Mouse (Mus musculus) left cerebral cortex, postnatal 14 days (tissue): ENCODE results near the gene Fat2. TPM values are rescaled to one million over a fixed set of nuclear protein-coding genes. Genes with fewer than 3 reads are reported as not detected.

ENCODE experiments used
- DNase-seq, 2 experiments: peaks; one replicate each; pipeline ENCODE4 v3.0.0; 2021 to 2022; ENCODE audit warnings: low spot score in 2 of 2, mixed read lengths in 1 of 2
- intact Hi-C: fragments of 180-260 bp; cut with DNase I; formaldehyde crosslinking; loops from one replicate; pipeline ENCODE4 v1.15.1; 2025
- total RNA-seq, 2 experiments: library from RNA; stranded (reverse); gene quantifications; 2 replicates each; pipeline ENCODE4 v1.2.3; 2021

Gene Fat2
- total RNA-seq, 2 experiments from 2014 or later = 0.51 to 1.3 TPM

- peak in 1 of 2 experiments; percentile 31 for DNase-seq
- intact Hi-C loops = no loop called here
Observed at GRCm38 (mm10) chr11:55265647-55266046, 70.7 kb downstream of the Fat2 start.

- intact Hi-C loops = no loop called here
- no peak for DNase-seq
Observed at GRCm38 (mm10) chr11:55264318-55264717, 72.0 kb downstream of the Fat2 start.

DNA sequence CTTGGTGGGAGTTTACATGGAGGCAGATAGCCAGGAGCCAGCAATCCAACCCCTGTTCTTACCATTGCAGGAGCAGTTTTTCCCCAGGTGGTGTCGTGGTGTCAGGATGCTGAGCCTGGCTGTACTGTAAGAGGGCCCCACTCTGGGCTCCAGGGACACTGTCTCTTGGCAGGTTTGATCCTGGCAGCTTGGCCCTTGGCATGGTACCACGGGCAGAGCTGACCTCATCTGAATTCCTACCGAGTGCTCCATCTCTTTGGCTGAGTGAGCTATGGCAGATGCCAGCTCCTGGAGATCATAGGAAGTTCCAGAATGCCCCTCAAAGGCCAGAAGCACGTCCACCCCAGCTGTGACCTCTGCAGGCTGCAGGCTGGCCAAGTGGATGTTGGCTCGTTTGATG, 74.4 kb downstream of the Fat2 start:
- intact Hi-C loops = no loop called here
- DNase-seq = peak; percentile 11 to 12

DNA sequence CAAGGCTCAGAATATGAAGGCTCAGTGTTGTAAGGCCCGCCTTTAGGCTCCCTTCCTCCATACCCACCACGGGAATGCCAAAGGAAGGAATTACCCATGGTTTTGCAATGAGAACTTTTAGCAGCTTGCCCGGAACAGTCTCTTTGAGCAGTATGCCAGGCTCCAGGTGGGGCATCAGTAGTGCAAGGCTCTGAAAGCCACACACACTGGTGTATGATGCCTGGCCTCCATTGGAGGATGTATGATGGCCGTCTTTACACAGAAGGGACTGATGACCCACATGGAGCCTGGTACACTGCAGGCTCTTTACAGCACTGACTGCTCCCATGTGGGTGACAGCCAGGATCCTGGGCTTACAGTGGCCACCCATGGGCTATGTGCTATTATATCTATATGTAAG, 75.3 kb downstream of the Fat2 start:
- DNase-seq = no peak
- intact Hi-C loops = no loop called here

DNA sequence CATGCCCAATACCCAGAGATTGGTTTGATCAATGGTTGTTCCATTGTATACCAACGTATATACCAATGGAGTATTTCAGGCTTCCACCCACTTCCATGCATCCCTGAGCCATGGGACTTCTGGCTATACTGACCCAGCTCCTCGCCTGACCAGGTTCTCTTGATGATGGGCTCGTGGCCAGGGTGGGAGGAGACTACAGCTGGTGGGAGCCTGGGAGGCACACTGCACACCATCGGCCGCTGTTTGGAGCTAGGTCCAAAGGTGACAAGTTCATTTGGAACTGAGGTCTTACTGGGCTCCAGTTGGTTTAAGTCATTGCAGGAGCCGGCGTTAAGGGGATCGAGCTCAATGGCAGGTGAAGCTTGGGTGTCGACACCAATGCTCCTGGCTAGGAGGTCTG, 83.0 kb downstream of the Fat2 start:
- DNase-seq = no peak
- intact Hi-C loops = loop anchor here (5.0 to 10.0 kb wide), 2 partner anchors 51 to 131 kb away; partner anchors contain the start of gene Slc36a1

DNA sequence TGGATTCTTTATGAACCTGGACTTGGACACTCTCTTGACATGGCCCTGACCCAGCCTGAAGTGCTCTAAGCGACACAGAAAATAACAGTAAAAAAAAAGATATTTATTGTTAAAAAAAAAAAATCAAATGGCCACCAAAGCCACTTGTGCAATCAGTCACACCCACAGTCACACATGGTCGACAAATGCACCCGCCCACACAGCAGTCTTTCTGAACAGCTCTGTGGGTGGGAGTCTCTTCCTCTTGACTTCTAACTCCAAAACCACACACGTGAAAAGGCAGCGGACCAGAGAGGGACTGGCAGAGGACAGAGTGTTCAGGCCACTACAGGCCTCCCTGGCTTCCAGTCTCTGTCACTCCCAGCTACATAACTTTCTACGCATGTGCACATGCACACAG, 85.8 kb downstream of the Fat2 start:
- intact Hi-C loops = loop anchor here (5.0 to 10.0 kb wide), 2 partner anchors 48 to 134 kb away; partner anchors contain the start of gene Slc36a1
- DNase-seq = peak in 1 of 2 experiments; percentile 13

DNA sequence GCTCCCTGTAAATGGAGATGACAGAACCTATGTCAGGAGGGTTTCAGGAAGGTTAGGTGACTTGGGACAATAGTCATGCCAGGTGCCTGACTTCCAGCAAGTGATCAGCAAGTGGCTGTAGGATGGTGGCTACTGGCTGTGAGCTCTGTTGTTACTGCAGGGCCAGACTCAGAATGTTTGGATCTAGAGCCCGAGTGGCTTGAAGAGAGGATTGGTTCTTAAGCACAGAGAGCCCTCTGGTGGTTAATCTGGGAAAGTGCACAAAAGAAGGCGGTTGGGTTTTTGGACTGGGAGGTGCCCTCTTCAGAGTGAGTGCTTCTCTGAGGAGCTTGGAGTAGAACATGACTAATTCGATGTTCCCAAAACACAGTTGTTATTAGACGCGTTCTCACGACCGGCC, 95.8 kb downstream of the Fat2 start:
- intact Hi-C loops = no loop called here
- DNase-seq = peak; percentile 87 to 88

DNA sequence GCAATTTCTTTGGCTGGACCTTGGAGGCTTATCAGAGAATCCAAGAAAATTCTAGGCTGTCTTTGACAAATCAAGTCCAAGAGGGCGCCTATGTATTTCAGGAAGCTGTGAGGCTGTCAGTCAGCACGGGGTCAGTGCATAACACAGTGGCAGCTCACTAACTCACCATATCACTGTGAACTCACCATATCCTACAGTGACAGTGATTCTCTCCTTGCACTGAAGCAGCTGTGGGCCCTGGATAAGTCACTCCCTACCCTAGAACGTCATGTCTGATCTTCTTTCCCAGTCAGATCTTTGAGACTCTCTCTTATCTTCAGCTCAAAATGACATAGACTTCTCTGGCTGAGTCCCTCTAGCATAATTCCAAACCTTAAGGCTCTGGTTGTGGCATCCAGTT, 96.9 kb downstream of the Fat2 start:
- DNase-seq = no peak
- intact Hi-C loops = loop anchor here (5.0 to 10.0 kb wide), 2 partner anchors 37 to 205 kb away; partner anchors contain the start of gene Slc36a1

- DNase-seq = no peak
- intact Hi-C loops = loop anchor here (5.0 to 10.0 kb wide), 2 partner anchors 35 to 208 kb away; partner anchors contain the start of gene Slc36a1
Observed at GRCm38 (mm10) chr11:55236815-55237214, 99.5 kb downstream of the Fat2 start.

GRCm38 (mm10) chr11:55234791-55235190, 101.6 kb downstream of the Fat2 start:
- intact Hi-C loops = loop anchor here (5.0 to 10.0 kb wide), 2 partner anchors 32 to 210 kb away; partner anchors contain the start of gene Slc36a1
- no peak for DNase-seq

DNA sequence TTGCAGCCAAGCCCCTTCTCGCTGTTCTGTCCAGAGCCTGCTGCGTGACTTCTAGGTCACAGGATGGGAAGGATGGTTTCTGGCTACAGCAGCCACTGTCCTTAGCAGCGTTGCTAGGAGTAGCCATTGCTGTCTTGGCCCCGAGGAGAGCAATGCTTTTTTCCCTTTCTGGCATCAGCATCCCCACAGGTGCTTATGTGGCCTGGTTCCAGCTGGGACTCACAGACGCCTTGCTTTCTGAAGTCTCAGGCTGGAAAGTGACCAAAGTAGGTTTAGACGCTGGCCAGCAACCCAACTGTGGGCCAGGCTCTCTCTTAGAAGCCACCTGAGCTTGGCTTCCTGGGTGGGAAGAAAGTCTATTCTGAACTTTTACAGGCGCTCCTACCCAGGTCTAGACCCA, 102.1 kb downstream of the Fat2 start:
- intact Hi-C loops = loop anchor here (10.0 kb wide), 1 partner anchor 211 kb away; no protein-coding TSS in a partner anchor
- no peak for DNase-seq

DNA sequence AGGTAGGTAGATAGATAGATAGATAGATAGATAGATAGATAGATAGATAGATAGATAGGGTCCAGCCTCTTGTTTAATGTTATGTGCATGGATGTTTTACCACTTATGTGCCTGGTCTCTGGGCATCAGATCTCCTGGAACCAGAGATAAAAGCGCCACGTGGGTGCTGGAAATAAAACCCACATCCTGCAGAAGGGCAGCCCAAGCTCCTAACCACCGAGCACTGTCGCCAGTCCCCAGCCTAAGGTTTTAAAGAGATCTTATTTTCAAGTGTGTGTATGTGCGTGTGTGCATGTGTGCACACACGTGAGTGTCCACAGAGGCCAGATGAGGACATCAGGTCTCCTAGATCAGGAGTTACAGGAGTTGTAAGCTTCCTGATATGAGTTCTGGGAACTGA, 105.3 kb downstream of the Fat2 start:
- intact Hi-C loops = loop anchor here (10.0 kb wide), 1 partner anchor 214 kb away; no protein-coding TSS in a partner anchor
- no peak for DNase-seq

- intact Hi-C loops = no loop called here
- no peak for DNase-seq
Observed at GRCm38 (mm10) chr11:55221306-55221705, 115.1 kb downstream of the Fat2 start.

- no peak for DNase-seq
Observed at GRCm38 (mm10) chr11:55218473-55218872, 117.9 kb downstream of the Fat2 start.

DNA sequence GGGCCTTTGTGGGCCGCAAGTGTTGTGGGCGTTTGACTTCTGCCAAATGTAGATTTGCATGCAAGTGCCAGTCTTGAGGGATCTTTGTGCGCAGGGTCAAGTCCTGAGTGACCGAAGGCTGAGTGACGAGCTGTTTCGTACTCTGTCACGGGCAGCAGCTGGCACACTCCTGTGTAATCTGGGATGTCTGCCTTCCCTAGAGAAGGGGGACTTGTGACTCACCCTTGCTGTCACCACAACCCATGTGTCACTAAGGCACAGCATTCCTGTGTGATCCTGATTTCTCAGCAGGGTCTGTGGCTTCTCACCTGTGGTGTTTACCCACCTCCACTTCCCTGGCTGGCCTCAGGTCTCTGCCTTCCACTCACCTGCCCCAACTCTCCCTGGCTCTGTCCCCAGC, 118.5 kb downstream of the Fat2 start:
- DNase-seq = peak in 1 of 2 experiments; percentile 28
- intact Hi-C loops = no loop called here

More at GRCm38 (mm10) chr11:55218473-55218872, 117.9 kb downstream of the Fat2 start:
- intact Hi-C loops = no loop called here

GRCm38 (mm10) chr11:55217418-55217817, 118.9 kb downstream of the Fat2 start:
- intact Hi-C loops = no loop called here
- DNase-seq = no peak

DNA sequence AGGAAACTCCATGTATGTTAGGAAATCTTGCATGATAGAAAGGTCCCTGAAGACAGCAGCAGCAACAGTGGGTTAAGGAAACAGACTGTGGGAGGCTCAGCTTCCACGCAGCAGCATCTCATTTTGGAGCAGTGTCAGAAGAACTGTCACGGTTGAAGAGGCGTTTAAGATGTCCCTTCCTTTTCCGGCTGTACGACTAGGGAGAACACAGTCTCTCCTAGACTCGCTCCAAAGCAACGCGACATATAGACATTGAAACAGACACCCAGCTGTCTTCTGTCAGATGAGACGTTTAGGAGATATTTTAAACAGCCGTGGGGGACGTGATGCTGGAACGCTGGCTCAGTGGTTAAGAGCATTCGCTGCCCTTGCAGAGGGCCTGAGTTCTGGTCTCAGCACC, 119.5 kb downstream of the Fat2 start:
- intact Hi-C loops = no loop called here
- peak; percentile 58 to 70 for DNase-seq

- no peak for DNase-seq
- intact Hi-C loops = no loop called here
Observed at GRCm38 (mm10) chr11:55216061-55216460, 120.3 kb downstream of the Fat2 start.

- intact Hi-C loops = no loop called here
- DNase-seq = no peak
Observed at GRCm38 (mm10) chr11:55214978-55215377, 121.4 kb downstream of the Fat2 start.

DNA sequence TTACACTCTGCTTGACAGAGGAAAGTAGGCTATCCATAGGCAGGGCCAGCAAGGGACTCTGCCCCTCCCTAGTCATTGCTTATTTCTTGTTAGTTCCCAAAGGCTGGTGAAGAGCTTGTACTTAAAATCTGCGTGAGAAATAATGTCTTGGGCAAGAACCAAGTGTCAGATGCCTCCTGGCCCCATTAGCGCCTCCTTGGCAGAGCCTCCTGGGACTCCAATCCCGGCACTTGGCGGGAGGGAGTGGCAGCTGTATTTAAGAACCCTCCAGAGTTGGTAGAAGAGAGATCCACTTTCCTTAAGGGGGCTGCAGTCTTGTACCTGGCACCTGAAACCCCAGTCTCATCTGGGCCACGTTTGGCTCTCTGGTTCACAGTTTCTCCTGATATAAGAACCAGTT, 122.2 kb downstream of the Fat2 start:
- no peak for DNase-seq
- intact Hi-C loops = no loop called here

DNA sequence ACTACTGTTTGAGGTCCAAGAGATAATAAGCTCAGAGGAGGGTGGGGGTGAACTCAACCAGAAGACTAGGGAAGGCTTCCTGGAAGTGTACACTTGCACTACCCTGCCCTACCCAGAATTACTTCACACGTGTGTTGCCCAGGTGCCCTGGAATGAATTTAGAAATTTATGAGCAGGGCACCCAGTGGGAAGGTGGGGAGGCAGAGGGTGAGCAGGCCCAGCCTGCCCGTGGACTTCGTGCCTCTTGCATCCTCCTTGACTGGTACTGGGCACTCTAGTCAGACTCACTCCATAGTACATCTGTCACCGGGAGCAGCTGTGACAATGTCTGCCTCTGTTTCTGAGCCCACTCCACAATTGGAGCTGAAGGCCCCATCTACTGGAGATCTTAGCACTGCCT, 122.8 kb downstream of the Fat2 start:
- DNase-seq = no peak
- intact Hi-C loops = no loop called here
